ENCODE assay signal across 8 mouse cellular contexts in the genomic region with DNA sequence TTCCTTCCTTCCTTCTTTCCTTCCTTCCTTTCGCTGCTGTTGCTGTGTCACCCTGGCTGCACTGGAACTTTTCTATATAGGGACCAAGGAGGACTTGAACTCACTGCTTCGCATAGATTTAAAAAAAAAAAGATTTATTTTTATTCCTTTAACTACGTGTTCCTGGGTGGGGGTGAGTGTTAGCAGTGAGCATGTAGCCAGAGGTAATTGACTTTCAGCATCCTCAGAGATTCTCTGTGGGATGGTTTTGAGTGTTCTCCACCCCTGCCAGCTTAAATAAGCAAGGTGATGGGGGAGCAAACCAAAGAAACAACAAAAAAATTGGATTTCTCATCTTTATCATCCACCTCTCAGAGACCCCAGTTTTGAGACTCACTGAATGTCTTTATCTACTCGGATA. TPM values are rescaled to one million over a fixed set of nuclear protein-coding genes. Genes with fewer than 3 reads are reported as not detected.
A peak's percentile ranks its signal among the peaks of the same experiment; 100 is the strongest.
DNase-seq lines count a peak whose midpoint lies in the region; ATAC-seq and TF ChIP-seq lines count a peak whose summit lies in the region.

No protein-coding gene starts in this region.

- H3K9me3 ChIP-seq in heart, embryonic 12.5 days (replicated peaks): no peaks in the 10 kb centered on the region
- no peaks in the 10 kb centered on the region for H3K9me3 ChIP-seq in G1E (replicated peaks)
- H3K9me3 ChIP-seq in hindbrain, embryonic 11.5 days (ENCODE audit: control insufficient read depth, low read length): no peaks in the 10 kb centered on the region

- peak overlapping the region; percentile 13; the same call in 1 of the 2 replicates for H3K27ac ChIP-seq in heart, embryonic 12.5 days (ENCODE audit: poor library complexity, severe bottlenecking)
- no peak overlapping the region for H3K27ac ChIP-seq in hindbrain, embryonic 11.5 days (ENCODE audit: low read depth, low read length)
- H3K27ac ChIP-seq in macrophage: peak overlapping the region; percentile 55

- TF ChIP-seq CTCF in G1E (IDR thresholded peaks at IDR 0.05; ENCODE audit: low read depth, low read length): no peak

- H3K4me1 ChIP-seq in heart, embryonic 12.5 days (replicated peaks): peaks cover 19% of the 10 kb centered on the region
- peaks cover 49% of the 10 kb centered on the region for H3K4me1 ChIP-seq in G1E (ENCODE audit: insufficient read depth, low read depth, low read length)
- H3K4me1 ChIP-seq in hindbrain, embryonic 11.5 days (replicated peaks; ENCODE audit: control insufficient read depth, insufficient read depth, low read length): no peaks in the 10 kb centered on the region; the same call in 1 of the 2 replicates

- H3K4me3 ChIP-seq in heart, embryonic 12.5 days: peak overlapping the region; percentile 87
- H3K4me3 ChIP-seq in G1E (ENCODE audit: low read depth, low read length): peak overlapping the region; percentile 90; the same call in 1 of the 2 replicates
- H3K4me3 ChIP-seq in hindbrain, embryonic 11.5 days (ENCODE audit: low read depth, low read length): peak overlapping the region; percentile 63
- no peak overlapping the region; the same call in 1 of the 2 replicates for H3K4me3 ChIP-seq in macrophage (ENCODE audit: inconsistent target)

- WGBS in heart, embryonic 12.5 days: 72% methylated on average over 4 of the region's 4 CpGs
- whole genome bisulfite sequencing in hindbrain, embryonic 11.5 days: 77% methylated on average over 4 of the region's 4 CpGs
- 76% methylated on average over 4 of the region's 4 CpGs for WGBS in macrophage (ENCODE audit: missing documents)

- peaks cover 22% of the 10 kb centered on the region for H3K36me3 ChIP-seq in heart, embryonic 12.5 days
- peaks cover 30% of the 10 kb centered on the region for H3K36me3 ChIP-seq in G1E (replicated peaks)
- 0 out of 2 replicates have a peak, but pooled peaks cover 2% of the 10 kb centered on the region for H3K36me3 ChIP-seq in hindbrain, embryonic 11.5 days (ENCODE audit: control insufficient read depth, insufficient read depth, low read length)
- H3K36me3 ChIP-seq in macrophage (ENCODE audit: inconsistent target): peaks cover 23% of the 10 kb centered on the region

- no peak overlapping the region for H3K9ac ChIP-seq in heart, embryonic 12.5 days
- no peak overlapping the region for H3K9ac ChIP-seq in hindbrain, embryonic 11.5 days (ENCODE audit: low read depth, low read length)

- peak overlapping the region; percentile 55 for H3K4me2 ChIP-seq in heart, embryonic 12.5 days
- no peak overlapping the region for H3K4me2 ChIP-seq in hindbrain, embryonic 11.5 days (replicated peaks; ENCODE audit: low read depth, low read length)

- H3K79me2 ChIP-seq in macrophage (ENCODE audit: inconsistent target): peaks cover 37% of the 10 kb centered on the region

- ATAC-seq in heart, embryonic 12.5 days (ENCODE audit: insufficient number of reproducible peaks, low FRiP score): no peak
- ATAC-seq in G1E (ENCODE audit: extremely low read depth, insufficient number of reproducible peaks, low FRiP score, poor library complexity, severe bottlenecking): no peak
- no peak; the same call in 1 of the 2 replicates for ATAC-seq in hindbrain, embryonic 11.5 days (ENCODE audit: low FRiP score)

- H3K27me3 ChIP-seq in heart, embryonic 12.5 days (replicated peaks): no peaks in the 10 kb centered on the region
- peaks cover 5% of the 10 kb centered on the region; the same call in 1 of the 2 replicates for H3K27me3 ChIP-seq in G1E (ENCODE audit: insufficient read depth, low read length)
- H3K27me3 ChIP-seq in hindbrain, embryonic 11.5 days (ENCODE audit: control insufficient read depth, insufficient read depth, low read length): no peaks in the 10 kb centered on the region

- DNase-seq in heart, postnatal 4 days: no peak
- DNase-seq in G1E (ENCODE audit: low spot score): no peak
- DNase-seq in hindbrain, embryonic 11.5 days (ENCODE audit: low spot score): no peak
- DNase-seq in adrenal gland, postnatal 10 days: no peak
- DNase-seq in cerebellum, postnatal 36 days: no peak
- DNase-seq in layer of hippocampus, adult 18-20 months (ENCODE audit: low spot score in 2 of 2): no peak

RNA-seq across cellular contexts. Expression of a gene that starts 0.6 kb away (rescaled TPM):
- polyA plus RNA-seq in heart, embryonic 12.5 days (2016; fragmentation: Nextera tagmentation; extraction: Ambion mirVana): 490 and 502 TPM in 2 replicates
- 100 to 1,000 TPM; 217 to 226 TPM for total RNA-seq in heart, postnatal 4 days (2021)
- total RNA-seq in G1E (2014; fragmentation: Nextera tagmentation) (548 and 656 TPM in 2 replicates), G1E (2017) (369 and 478 TPM in 2 replicates)
- polyA plus RNA-seq in G1E (2012) (114 and 167 TPM in 2 replicates), macrophage (2018) (260 to 815 TPM (median 355 TPM) in 3 replicates)
- 474 and 506 TPM in 2 replicates for polyA plus RNA-seq in hindbrain, embryonic 11.5 days (2014; fragmentation: Nextera tagmentation; extraction: Ambion mirVana)
- total RNA-seq in macrophage (2018; cell fraction: chromatin; rRNA removed): 100 to 1,000 TPM in 4 of 26 experiments, 10 to 100 TPM in 22; 47.8 to 107 (median 75.2) TPM
- 100 to 1,000 TPM; 250 to 501 (median 304) TPM for total RNA-seq in macrophage (2018; cell fraction: cytosol; rRNA removed)
- 100 to 1,000 TPM; 113 to 376 (median 199) TPM for total RNA-seq in macrophage (2018; cell fraction: nucleus; rRNA removed)
- total RNA-seq in adrenal gland, postnatal 10 days (2021): 100 to 1,000 TPM; 212 to 221 TPM
- total RNA-seq in layer of hippocampus, adult 18-20 months (2021): 100 to 1,000 TPM in 1 of 2 experiments, 10 to 100 TPM in 1; 96.7 to 100 TPM

RNA-seq across cellular contexts. Expression of a gene that starts 8.7 kb away (rescaled TPM):
- polyA plus RNA-seq in heart, embryonic 12.5 days (2016; fragmentation: Nextera tagmentation; extraction: Ambion mirVana): 27.6 and 29.8 TPM in 2 replicates
- 10 to 100 TPM; 50.3 to 53.6 TPM for total RNA-seq in heart, postnatal 4 days (2021)
- total RNA-seq in G1E (2014; fragmentation: Nextera tagmentation) (0.38 TPM in 1 of 2 replicates, not detected in the other), G1E (2017) (0.98 and 0.99 TPM in 2 replicates)
- polyA plus RNA-seq in G1E (2012) (0.41 and 0.52 TPM in 2 replicates), macrophage (2018) (4.3 to 9.6 TPM (median 7.6 TPM) in 3 replicates)
- polyA plus RNA-seq in hindbrain, embryonic 11.5 days (2014; fragmentation: Nextera tagmentation; extraction: Ambion mirVana): 16.4 and 20.7 TPM in 2 replicates
- total RNA-seq in macrophage (2018; cell fraction: chromatin; rRNA removed): 1 to 10 TPM; 1.3 to 9.8 (median 4.4) TPM
- 10 to 100 TPM in 3 of 26 experiments, 1 to 10 TPM in 23; 3.7 to 13.4 (median 6.3) TPM for total RNA-seq in macrophage (2018; cell fraction: cytosol; rRNA removed)
- total RNA-seq in macrophage (2018; cell fraction: nucleus; rRNA removed): 10 to 100 TPM in 1 of 26 experiments, 1 to 10 TPM in 25; 1.5 to 12.4 (median 3.8) TPM
- 10 to 100 TPM; 18.2 to 23.4 TPM for total RNA-seq in adrenal gland, postnatal 10 days (2021)
- 10 to 100 TPM; 75.7 to 89.4 TPM for total RNA-seq in layer of hippocampus, adult 18-20 months (2021)

RNA-seq across cellular contexts. Expression of a gene that starts 12.8 kb away (rescaled TPM):
- polyA plus RNA-seq in heart, embryonic 12.5 days (2016; fragmentation: Nextera tagmentation; extraction: Ambion mirVana): 8.5 and 8.6 TPM in 2 replicates
- 1 to 10 TPM; 7.8 to 8.5 TPM for total RNA-seq in heart, postnatal 4 days (2021)
- total RNA-seq in G1E (2014; fragmentation: Nextera tagmentation): 25.6 and 26.0 TPM in 2 replicates
- 21.7 and 21.8 TPM in 2 replicates for total RNA-seq in G1E (2017)
- 17.5 and 23.1 TPM in 2 replicates for polyA plus RNA-seq in G1E (2012)
- polyA plus RNA-seq in hindbrain, embryonic 11.5 days (2014; fragmentation: Nextera tagmentation; extraction: Ambion mirVana): 15.6 and 17.6 TPM in 2 replicates
- 10 to 100 TPM; 13.2 to 80.1 (median 41.5) TPM for total RNA-seq in macrophage (2018; cell fraction: chromatin; rRNA removed)
- total RNA-seq in macrophage (2018; cell fraction: cytosol; rRNA removed): 1 to 10 TPM; 1.6 to 8.5 (median 6.1) TPM
- 10 to 100 TPM in 24 of 26 experiments, 1 to 10 TPM in 2; 7.2 to 50.0 (median 21.2) TPM for total RNA-seq in macrophage (2018; cell fraction: nucleus; rRNA removed)
- polyA plus RNA-seq in macrophage (2018): 6.2 to 9.1 TPM (median 7.9 TPM) in 3 replicates
- 10 to 100 TPM; 10.7 to 14.2 TPM for total RNA-seq in adrenal gland, postnatal 10 days (2021)
- total RNA-seq in layer of hippocampus, adult 18-20 months (2021): 10 to 100 TPM; 23.8 to 24.4 TPM

RNA-seq across cellular contexts. Expression of a gene that starts 39.0 kb away (rescaled TPM):
- 61.7 and 61.8 TPM in 2 replicates for polyA plus RNA-seq in heart, embryonic 12.5 days (2016; fragmentation: Nextera tagmentation; extraction: Ambion mirVana)
- 10 to 100 TPM; 38.6 to 42.5 TPM for total RNA-seq in heart, postnatal 4 days (2021)
- 43.9 and 72.5 TPM in 2 replicates for total RNA-seq in G1E (2014; fragmentation: Nextera tagmentation)
- total RNA-seq in G1E (2017): 46.8 and 50.9 TPM in 2 replicates
- polyA plus RNA-seq in G1E (2012): 10.3 and 12.0 TPM in 2 replicates
- 82.2 and 83.5 TPM in 2 replicates for polyA plus RNA-seq in hindbrain, embryonic 11.5 days (2014; fragmentation: Nextera tagmentation; extraction: Ambion mirVana)
- 10 to 100 TPM in 11 of 26 experiments, 1 to 10 TPM in 15; 1.1 to 26.9 (median 8.7) TPM for total RNA-seq in macrophage (2018; cell fraction: chromatin; rRNA removed)
- 10 to 100 TPM in 25 of 26 experiments, 1 to 10 TPM in 1; 9.6 to 25.0 (median 17.9) TPM for total RNA-seq in macrophage (2018; cell fraction: cytosol; rRNA removed)
- total RNA-seq in macrophage (2018; cell fraction: nucleus; rRNA removed): 10 to 100 TPM in 8 of 26 experiments, 1 to 10 TPM in 18; 3.3 to 18.3 (median 6.3) TPM
- polyA plus RNA-seq in macrophage (2018): 16.2 to 38.1 TPM (median 19.2 TPM) in 3 replicates
- 10 to 100 TPM; 42.0 to 49.9 TPM for total RNA-seq in adrenal gland, postnatal 10 days (2021)
- 10 to 100 TPM; 32.7 to 37.5 TPM for total RNA-seq in layer of hippocampus, adult 18-20 months (2021)

RNA-seq across cellular contexts. Expression of a gene that starts 39.0 kb away (rescaled TPM):
- polyA plus RNA-seq in heart, embryonic 12.5 days (2016; fragmentation: Nextera tagmentation; extraction: Ambion mirVana): 36.9 and 45.3 TPM in 2 replicates
- 10 to 100 TPM; 20.1 to 23.9 TPM for total RNA-seq in heart, postnatal 4 days (2021)
- total RNA-seq in G1E (2014; fragmentation: Nextera tagmentation) (88.9 and 122 TPM in 2 replicates), G1E (2017) (64.6 and 78.6 TPM in 2 replicates)
- polyA plus RNA-seq in G1E (2012) (4.1 and 8.2 TPM in 2 replicates), macrophage (2018) (5.6 to 14.5 TPM (median 10.6 TPM) in 3 replicates)
- 74.7 and 74.9 TPM in 2 replicates for polyA plus RNA-seq in hindbrain, embryonic 11.5 days (2014; fragmentation: Nextera tagmentation; extraction: Ambion mirVana)
- total RNA-seq in macrophage (2018; cell fraction: chromatin; rRNA removed): 10 to 100 TPM in 20 of 26 experiments, 1 to 10 TPM in 6; 6.0 to 40.9 (median 21.0) TPM
- 10 to 100 TPM in 7 of 26 experiments, 1 to 10 TPM in 19; 3.6 to 12.6 (median 8.8) TPM for total RNA-seq in macrophage (2018; cell fraction: cytosol; rRNA removed)
- total RNA-seq in macrophage (2018; cell fraction: nucleus; rRNA removed): 10 to 100 TPM in 11 of 26 experiments, 1 to 10 TPM in 15; 2.8 to 21.6 (median 9.8) TPM
- total RNA-seq in adrenal gland, postnatal 10 days (2021): 10 to 100 TPM; 35.3 to 36.8 TPM
- 10 to 100 TPM; 28.3 to 30.7 TPM for total RNA-seq in layer of hippocampus, adult 18-20 months (2021)

Comparison
In these comparisons a context has a peak if more than half of its experiments do, and no peak if none do; other contexts are left out.
1. RNA of a gene that starts 8.7 kb away (total RNA-seq): 75.7 to 89.4 TPM in layer of hippocampus, adult 18-20 months, 50.3 to 53.6 TPM in heart, postnatal 4 days and 18.2 to 23.4 TPM in adrenal gland, postnatal 10 days; 0.38 to 0.99 TPM in G1E; every median in the first group is over 4 times any median in the second.